Mouse (Mus musculus): ENCODE measurements at regions not wholly inside any gene's neighbourhood (a gene's known extent, or its start where the extent isn't known, plus 50 kb on each side); places are given as distances from the start of the nearest gene placed in this dataset.
A peak's percentile ranks its signal among the peaks of the same experiment; 100 is the strongest.

- Histone ChIP-seq H3K27ac (ENCODE audit: low read length) (no peak overlapping the region), H3K4me2 (ENCODE audit: low read length) (no peak overlapping the region), H3K27me3 (ENCODE audit: control insufficient read depth, insufficient read depth, low read depth, low read length) (no peaks in the 10 kb centered on the region), H3K4me3 (ENCODE audit: low read depth, low read length) (no peak overlapping the region), H3K9me3 (replicated peaks; ENCODE audit: control insufficient read depth, low read length, poor library complexity, severe bottlenecking) (no peaks in the 10 kb centered on the region), H3K36me3 (ENCODE audit: control insufficient read depth, insufficient read depth, low read length) (no peaks in the 10 kb centered on the region), H3K9ac (ENCODE audit: low read depth, low read length) (no peak overlapping the region), H3K4me1 (ENCODE audit: control insufficient read depth, insufficient read depth, low read length) (no peaks in the 10 kb centered on the region)
- WGBS, result 53% methylated on average over 2 of the region's 2 CpGs
- ATAC-seq, result no peak
Observed at GRCm38 (mm10) chr13:39161980-39162379, 201.3 kb upstream of the Slc35b3 start.

- H3K9ac ChIP-seq (ENCODE audit: low read depth, low read length), result no peak overlapping the region
- H3K27ac ChIP-seq (ENCODE audit: low read length), result no peak overlapping the region
- no peaks in the 10 kb centered on the region for H3K36me3 ChIP-seq (ENCODE audit: control insufficient read depth, insufficient read depth, low read length)
- H3K27me3 ChIP-seq (ENCODE audit: control insufficient read depth, insufficient read depth, low read depth, low read length), result no peaks in the 10 kb centered on the region
- WGBS, result 80% methylated on average over 1 of the region's 1 CpGs
- H3K4me1 ChIP-seq (ENCODE audit: control insufficient read depth, insufficient read depth, low read length), result no peaks in the 10 kb centered on the region
- H3K4me3 ChIP-seq (ENCODE audit: low read depth, low read length), result no peak overlapping the region
- no peak overlapping the region for H3K4me2 ChIP-seq (ENCODE audit: low read length)
- ATAC-seq, result no peak
- no peaks in the 10 kb centered on the region for H3K9me3 ChIP-seq (replicated peaks; ENCODE audit: control insufficient read depth, low read length, poor library complexity, severe bottlenecking)
Observed at GRCm38 (mm10) chr13:39127942-39128341, 167.3 kb upstream of the Slc35b3 start.

GRCm38 (mm10) chr13:39092058-39092457, 131.4 kb upstream of the Slc35b3 start:
- Histone ChIP-seq H3K9me3 (replicated peaks; ENCODE audit: control insufficient read depth, low read length, poor library complexity, severe bottlenecking) (no peaks in the 10 kb centered on the region), H3K36me3 (ENCODE audit: control insufficient read depth, insufficient read depth, low read length) (no peaks in the 10 kb centered on the region), H3K4me2 (ENCODE audit: low read length) (no peak overlapping the region), H3K4me3 (ENCODE audit: low read depth, low read length) (no peak overlapping the region), H3K4me1 (ENCODE audit: control insufficient read depth, insufficient read depth, low read length) (no peaks in the 10 kb centered on the region), H3K9ac (ENCODE audit: low read depth, low read length) (no peak overlapping the region), H3K27me3 (ENCODE audit: control insufficient read depth, insufficient read depth, low read depth, low read length) (no peaks in the 10 kb centered on the region), H3K27ac (ENCODE audit: low read length) (no peak overlapping the region)
- whole genome bisulfite sequencing, result 87% methylated on average over 2 of the region's 2 CpGs
- no peak for ATAC-seq

GRCm38 (mm10) chr13:39084544-39084943, 123.9 kb upstream of the Slc35b3 start:
- Histone ChIP-seq H3K36me3 (ENCODE audit: control insufficient read depth, insufficient read depth, low read length) (no peaks in the 10 kb centered on the region), H3K9me3 (replicated peaks; ENCODE audit: control insufficient read depth, low read length, poor library complexity, severe bottlenecking) (no peaks in the 10 kb centered on the region), H3K4me2 (ENCODE audit: low read length) (no peak overlapping the region), H3K27ac (ENCODE audit: low read length) (no peak overlapping the region), H3K4me3 (ENCODE audit: low read depth, low read length) (no peak overlapping the region), H3K4me1 (ENCODE audit: control insufficient read depth, insufficient read depth, low read length) (no peaks in the 10 kb centered on the region), H3K27me3 (ENCODE audit: control insufficient read depth, insufficient read depth, low read depth, low read length) (no peaks in the 10 kb centered on the region), H3K9ac (ENCODE audit: low read depth, low read length) (no peak overlapping the region)
- peak; percentile 66 for ATAC-seq
- 27% methylated on average over 5 of the region's 5 CpGs for WGBS

- Histone ChIP-seq H3K27ac (ENCODE audit: low read length) (no peak overlapping the region), H3K36me3 (ENCODE audit: control insufficient read depth, insufficient read depth, low read length) (no peaks in the 10 kb centered on the region), H3K9ac (ENCODE audit: low read depth, low read length) (no peak overlapping the region), H3K4me3 (ENCODE audit: low read depth, low read length) (no peak overlapping the region), H3K27me3 (ENCODE audit: control insufficient read depth, insufficient read depth, low read depth, low read length) (no peaks in the 10 kb centered on the region), H3K4me1 (ENCODE audit: control insufficient read depth, insufficient read depth, low read length) (no peaks in the 10 kb centered on the region), H3K4me2 (ENCODE audit: low read length) (no peak overlapping the region), H3K9me3 (replicated peaks; ENCODE audit: control insufficient read depth, low read length, poor library complexity, severe bottlenecking) (no peaks in the 10 kb centered on the region)
- no peak for ATAC-seq
- 89% methylated on average over 2 of the region's 2 CpGs for WGBS
Observed at GRCm38 (mm10) chr13:39074211-39074610, 113.5 kb upstream of the Slc35b3 start.

- 53% methylated on average over 3 of the region's 3 CpGs for WGBS
Observed at GRCm38 (mm10) chr13:39032263-39032662, 71.6 kb upstream of the Slc35b3 start.

GRCm38 (mm10) chr13:39020168-39020567, 59.5 kb upstream of the Slc35b3 start:
- H3K4me3 ChIP-seq (ENCODE audit: low read depth, low read length), result no peak overlapping the region

More at GRCm38 (mm10) chr13:39032263-39032662, 71.6 kb upstream of the Slc35b3 start:
- H3K27ac ChIP-seq (ENCODE audit: low read length), result no peak overlapping the region
- no peak overlapping the region for H3K4me3 ChIP-seq (ENCODE audit: low read depth, low read length)
- no peaks in the 10 kb centered on the region for H3K9me3 ChIP-seq (replicated peaks; ENCODE audit: control insufficient read depth, low read length, poor library complexity, severe bottlenecking)
- no peak overlapping the region for H3K4me2 ChIP-seq (ENCODE audit: low read length)
- H3K27me3 ChIP-seq (ENCODE audit: control insufficient read depth, insufficient read depth, low read depth, low read length), result no peaks in the 10 kb centered on the region
- H3K36me3 ChIP-seq (ENCODE audit: control insufficient read depth, insufficient read depth, low read length), result no peaks in the 10 kb centered on the region
- ATAC-seq, result no peak
- no peak overlapping the region for H3K9ac ChIP-seq (ENCODE audit: low read depth, low read length)
- no peaks in the 10 kb centered on the region for H3K4me1 ChIP-seq (ENCODE audit: control insufficient read depth, insufficient read depth, low read length)

GRCm38 (mm10) chr13:39011696-39012095, 51.0 kb upstream of the Slc35b3 start:
- 9% methylated on average over 8 of the region's 8 CpGs for WGBS
- Histone ChIP-seq H3K4me3 (ENCODE audit: low read depth, low read length) (no peak overlapping the region), H3K27me3 (ENCODE audit: control insufficient read depth, insufficient read depth, low read depth, low read length) (no peaks in the 10 kb centered on the region), H3K36me3 (ENCODE audit: control insufficient read depth, insufficient read depth, low read length) (no peaks in the 10 kb centered on the region), H3K27ac (ENCODE audit: low read length) (no peak overlapping the region), H3K4me2 (ENCODE audit: low read length) (peak overlapping the region; percentile 30), H3K9me3 (replicated peaks; ENCODE audit: control insufficient read depth, low read length, poor library complexity, severe bottlenecking) (no peaks in the 10 kb centered on the region), H3K9ac (ENCODE audit: low read depth, low read length) (no peak overlapping the region), H3K4me1 (ENCODE audit: control insufficient read depth, insufficient read depth, low read length) (no peaks in the 10 kb centered on the region)
- peak; percentile 73 for ATAC-seq

More at GRCm38 (mm10) chr13:39020168-39020567, 59.5 kb upstream of the Slc35b3 start:
- no peak overlapping the region for H3K4me2 ChIP-seq (ENCODE audit: low read length)
- H3K36me3 ChIP-seq (ENCODE audit: control insufficient read depth, insufficient read depth, low read length), result no peaks in the 10 kb centered on the region
- ATAC-seq, result no peak
- no peak overlapping the region for H3K9ac ChIP-seq (ENCODE audit: low read depth, low read length)
- H3K27ac ChIP-seq (ENCODE audit: low read length), result no peak overlapping the region
- 88% methylated on average over 13 of the region's 13 CpGs for WGBS
- H3K4me1 ChIP-seq (ENCODE audit: control insufficient read depth, insufficient read depth, low read length), result no peaks in the 10 kb centered on the region
- no peaks in the 10 kb centered on the region for H3K27me3 ChIP-seq (ENCODE audit: control insufficient read depth, insufficient read depth, low read depth, low read length)
- no peaks in the 10 kb centered on the region for H3K9me3 ChIP-seq (replicated peaks; ENCODE audit: control insufficient read depth, low read length, poor library complexity, severe bottlenecking)
